Mouse (Mus musculus): ENCODE measurements around the gene Rcvrn.

Rcvrn gene

GRCm38 (mm10) chr11:67694703-67695376, at the start of gene Rcvrn:
Gene Rcvrn, plus strand, starts transcription at chr11:67695326.
- DNase-seq (ENCODE audit: low spot score in 2 of 2) = no peak

DNA sequence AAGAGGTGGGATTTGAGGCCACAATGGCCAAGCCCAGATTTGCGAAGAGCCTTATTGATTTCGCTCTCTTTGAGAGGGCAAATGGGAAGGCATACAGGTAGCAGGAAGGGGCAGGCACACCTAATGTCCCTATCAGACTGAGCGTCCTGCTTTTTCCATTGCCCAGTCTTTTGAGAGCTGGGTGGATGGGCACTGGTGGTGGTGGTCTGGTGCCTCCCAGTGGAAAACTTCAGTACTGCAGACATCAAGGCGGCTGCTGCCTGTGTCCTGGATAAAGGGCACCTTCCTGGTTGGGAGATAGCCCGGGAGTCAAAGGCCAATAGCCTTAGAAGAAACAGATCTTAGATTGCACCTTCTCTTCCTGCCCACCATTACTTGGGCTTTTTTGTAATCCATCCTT, 47.4 kb upstream of the Rcvrn start:
- DNase-seq (ENCODE audit: low spot score in 2 of 2) = peak; percentile 40 to 64

- DNase-seq (ENCODE audit: low spot score in 2 of 2) = no peak
Measured at GRCm38 (mm10) chr11:67648651-67649407, 46.3 kb upstream of the Rcvrn start.

GRCm38 (mm10) chr11:67649971-67650707, 45.0 kb upstream of the Rcvrn start:
- DNase-seq (ENCODE audit: low spot score in 2 of 2) = peak in 1 of 2 experiments; percentile 29

DNA sequence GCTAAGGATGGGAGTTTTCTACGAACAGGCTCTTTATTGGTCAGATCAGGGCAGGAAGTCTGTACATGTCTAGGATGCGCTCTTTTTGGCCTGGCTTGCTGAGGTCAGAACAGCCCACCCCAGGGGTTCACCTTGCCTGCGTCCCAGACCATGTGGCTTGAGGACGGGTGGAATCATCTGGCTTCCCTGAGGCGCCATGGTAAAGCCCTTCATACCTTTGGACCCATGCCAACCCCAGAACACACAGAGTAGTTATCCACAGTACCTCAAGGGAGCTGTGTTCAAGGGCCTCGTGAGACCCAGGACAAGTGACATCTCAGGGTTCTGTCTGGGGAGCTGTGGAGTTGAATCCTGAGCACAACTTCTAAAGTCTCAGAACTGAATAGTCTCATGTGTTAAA, 43.4 kb upstream of the Rcvrn start:
- no peak for DNase-seq (ENCODE audit: low spot score in 2 of 2)

DNA sequence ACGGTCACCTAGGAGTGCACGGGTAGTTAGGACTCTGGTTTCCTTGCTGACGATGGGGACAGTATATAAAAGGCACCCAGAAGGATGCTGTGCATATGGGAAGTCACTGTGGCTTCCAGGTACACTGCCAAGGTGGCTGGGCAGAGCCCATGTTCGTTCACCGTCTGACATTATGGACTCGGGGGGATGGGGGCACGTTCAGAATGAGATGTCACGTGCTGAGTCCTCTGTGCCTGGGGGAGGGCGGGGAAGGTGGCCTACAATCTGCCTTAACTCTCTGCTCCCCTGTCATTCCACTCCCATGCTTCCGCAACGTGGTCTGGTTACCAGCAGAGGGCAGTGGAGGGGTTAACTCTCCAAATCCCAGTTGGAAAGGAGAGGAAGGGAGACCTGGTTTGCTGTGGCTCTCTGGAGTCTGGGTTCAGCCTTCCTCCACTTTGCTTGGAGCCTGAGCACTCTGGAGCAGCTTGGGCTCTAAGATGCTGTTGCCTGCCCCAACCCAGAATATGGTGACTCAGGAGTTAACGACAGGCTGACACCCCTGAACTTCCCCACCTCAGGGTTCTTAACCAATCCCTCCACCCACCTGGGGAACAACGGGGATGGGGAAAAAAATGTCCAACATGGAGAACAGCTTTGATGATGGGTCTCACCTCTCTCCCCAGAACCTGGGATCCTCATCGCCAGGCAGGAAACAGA, 42.8 kb upstream of the Rcvrn start:
- no peak for DNase-seq (ENCODE audit: low spot score in 2 of 2)

DNA sequence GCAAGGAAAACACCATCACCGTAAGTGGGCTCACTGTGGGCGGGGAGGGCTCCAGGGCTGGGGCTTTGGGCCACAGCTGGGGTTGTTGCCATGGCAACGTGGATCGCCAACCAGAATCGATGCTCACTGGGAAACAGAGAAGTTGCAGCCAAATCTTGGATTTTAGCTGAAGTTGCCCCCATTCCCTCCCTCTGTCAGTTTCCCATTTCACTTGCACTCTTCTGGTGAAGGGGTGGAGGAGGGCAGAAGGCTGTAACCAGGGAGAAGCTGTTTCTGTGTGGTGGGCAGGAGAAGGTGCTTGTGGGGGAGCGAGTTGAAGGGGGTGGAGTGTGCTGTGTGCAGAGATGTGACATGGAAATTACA, 42.3 kb upstream of the Rcvrn start:
- no peak for DNase-seq (ENCODE audit: low spot score in 2 of 2)

GRCm38 (mm10) chr11:67653521-67654090, 41.5 kb upstream of the Rcvrn start:
- no peak for DNase-seq (ENCODE audit: low spot score in 2 of 2)

DNA sequence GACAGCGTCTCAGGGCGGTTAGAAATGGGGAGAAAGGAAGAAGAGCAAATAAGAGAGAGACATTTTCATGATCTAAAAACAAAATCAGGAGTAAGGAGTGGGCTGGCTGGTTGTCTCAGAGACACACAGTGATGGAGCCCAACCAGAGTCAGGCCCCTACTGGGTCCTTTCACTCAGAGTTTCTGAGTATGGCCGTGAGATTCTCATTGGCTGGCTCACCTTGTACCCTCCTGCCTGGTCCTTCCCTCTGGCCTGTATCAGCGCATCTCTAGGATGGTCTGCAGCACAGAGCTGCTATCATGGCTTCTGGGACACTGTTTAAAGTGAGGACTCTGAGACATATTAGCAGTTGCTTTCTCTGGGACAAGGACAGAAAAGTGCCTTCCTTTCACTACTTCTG, 40.6 kb upstream of the Rcvrn start:
- no peak for DNase-seq (ENCODE audit: low spot score in 2 of 2)

GRCm38 (mm10) chr11:67655236-67655959, 39.7 kb upstream of the Rcvrn start:
- no peak for DNase-seq (ENCODE audit: low spot score in 2 of 2)

DNA sequence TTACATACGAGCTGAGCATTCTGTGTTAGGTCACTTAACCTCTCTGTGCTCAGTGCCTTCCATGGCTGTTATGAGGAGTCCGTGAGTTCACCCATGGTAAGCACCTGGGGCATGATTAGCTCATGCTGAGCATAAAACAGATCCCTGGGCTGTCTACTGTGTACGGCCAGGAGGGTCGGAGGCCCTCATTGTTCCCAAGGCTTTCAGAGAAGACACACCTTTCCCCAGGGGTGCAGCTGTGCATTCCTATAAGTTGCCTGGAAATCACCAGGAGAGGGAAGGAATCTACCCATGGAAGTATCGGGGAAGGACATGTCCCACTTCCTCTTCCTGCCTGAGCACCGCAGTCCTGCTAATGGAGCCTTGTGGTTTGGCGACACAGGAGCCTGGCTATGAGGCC, 38.8 kb upstream of the Rcvrn start:
- no peak for DNase-seq (ENCODE audit: low spot score in 2 of 2)

GRCm38 (mm10) chr11:67656811-67657210, 38.3 kb upstream of the Rcvrn start:
- no peak for DNase-seq (ENCODE audit: low spot score in 2 of 2)

DNA sequence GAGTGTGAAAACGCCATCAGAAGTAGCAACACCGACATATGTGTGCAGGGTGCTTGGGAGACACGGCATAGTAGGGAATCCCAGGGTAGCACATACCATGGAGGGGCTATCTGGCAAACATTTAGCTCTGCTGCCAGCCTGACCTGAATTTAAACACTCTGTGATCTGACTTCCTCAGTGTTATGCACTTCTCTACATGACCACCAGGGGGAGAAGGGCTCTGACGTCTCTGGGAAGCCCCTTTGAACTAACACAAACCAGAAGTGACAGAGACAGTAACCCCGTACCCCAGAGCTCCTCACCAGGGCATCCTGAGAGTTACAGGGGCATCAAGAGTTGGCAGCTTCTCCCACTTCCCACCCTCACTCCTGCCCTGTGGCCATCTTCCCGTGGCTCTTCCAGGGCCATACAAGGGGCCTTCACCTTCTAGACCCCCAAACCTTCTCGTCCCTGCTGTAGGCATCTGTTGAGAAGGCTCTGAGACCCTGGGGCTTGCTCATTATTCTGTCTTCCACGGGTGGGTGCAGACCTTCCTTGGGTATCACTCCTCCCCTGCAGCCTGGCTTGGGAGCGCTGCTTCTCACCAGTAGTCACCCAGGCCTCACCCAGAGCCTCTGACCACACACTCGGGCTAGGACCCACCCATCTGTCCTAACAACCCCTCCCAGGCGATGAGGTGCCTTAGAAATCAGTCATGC, 37.3 kb upstream of the Rcvrn start:
- peak in 1 of 2 experiments; percentile 51 for DNase-seq (ENCODE audit: low spot score in 2 of 2)

GRCm38 (mm10) chr11:67661465-67661864, 33.7 kb upstream of the Rcvrn start:
- no peak for DNase-seq (ENCODE audit: low spot score in 2 of 2)

- DNase-seq (ENCODE audit: low spot score in 2 of 2) = no peak
Measured at GRCm38 (mm10) chr11:67663437-67663836, 31.7 kb upstream of the Rcvrn start.

- no peak for DNase-seq (ENCODE audit: low spot score in 2 of 2)
Measured at GRCm38 (mm10) chr11:67664261-67664660, 30.9 kb upstream of the Rcvrn start.

DNA sequence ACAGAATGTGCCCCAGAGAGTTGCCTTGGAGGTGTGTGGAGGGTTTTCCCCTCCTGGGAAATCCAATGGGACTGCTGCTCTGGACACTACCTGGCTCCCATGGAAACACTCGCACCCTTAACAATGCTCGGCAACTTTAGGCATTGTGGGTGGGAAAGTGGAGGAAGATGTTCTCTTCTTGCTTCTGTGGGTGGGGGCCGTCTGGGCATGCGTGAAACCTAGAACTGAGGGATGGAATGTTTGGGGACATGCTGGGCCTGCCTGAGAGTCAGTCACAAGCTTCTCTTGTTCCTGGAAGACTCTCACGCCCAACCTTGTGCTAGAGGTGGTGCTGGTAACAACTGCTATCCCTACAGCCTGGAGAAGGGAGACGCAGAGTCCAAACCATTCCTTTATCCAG, 30.2 kb upstream of the Rcvrn start:
- DNase-seq (ENCODE audit: low spot score in 2 of 2) = no peak

DNA sequence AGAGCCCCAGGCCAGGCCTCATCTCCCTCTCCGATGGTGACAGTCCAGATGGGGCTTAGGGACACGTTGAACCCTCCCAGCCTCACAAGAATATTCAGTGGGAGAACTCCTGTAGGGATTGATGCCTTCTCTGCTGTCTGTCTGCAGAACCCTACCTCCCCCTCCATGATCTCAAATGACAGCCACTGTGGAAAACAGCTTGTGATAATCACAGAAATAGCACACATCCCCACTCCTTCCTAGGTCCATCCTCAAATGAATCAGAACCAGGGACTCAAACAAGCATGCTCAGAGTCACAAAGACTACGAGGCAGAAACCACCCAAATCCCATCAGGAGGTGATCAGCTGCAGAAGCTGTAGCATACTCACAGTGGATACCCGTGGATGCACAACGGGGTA, 29.0 kb upstream of the Rcvrn start:
- DNase-seq (ENCODE audit: low spot score in 2 of 2) = no peak

DNA sequence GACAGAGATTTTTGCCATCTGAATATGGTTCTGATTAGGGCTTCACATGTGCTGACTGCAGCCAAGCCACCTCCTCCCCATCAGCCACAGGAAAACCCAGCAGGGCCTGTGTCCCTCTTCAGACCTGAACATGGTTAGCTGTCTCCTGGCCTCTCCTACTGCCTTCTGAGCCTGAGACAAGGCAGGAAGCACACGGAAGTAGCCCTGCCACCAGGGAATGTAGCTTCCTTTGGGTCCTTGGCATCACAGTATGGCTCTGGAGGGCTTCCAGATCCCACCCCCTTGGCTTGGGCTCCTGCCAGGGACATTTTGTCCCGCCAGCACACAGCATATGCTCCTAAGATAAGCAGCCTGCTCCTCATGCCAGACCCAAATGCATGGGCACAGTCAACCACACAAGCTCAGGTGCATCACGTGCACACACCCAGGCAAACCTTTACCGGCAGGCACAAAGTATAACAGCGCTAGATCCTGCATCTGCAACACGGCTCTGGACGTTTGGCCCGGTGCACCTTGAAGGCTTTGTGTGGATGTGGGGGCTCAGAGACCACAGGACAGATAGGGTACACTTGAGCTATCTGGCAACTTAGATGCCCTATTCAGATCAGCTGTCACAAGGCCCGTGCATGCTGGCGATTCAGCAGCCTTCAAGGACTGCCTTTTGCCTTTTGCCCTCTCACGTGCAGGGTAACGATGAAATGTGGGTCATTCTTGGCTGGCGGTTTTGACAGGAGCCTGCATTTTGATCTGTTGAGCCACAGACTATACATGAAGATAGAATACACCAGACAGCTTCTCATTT, 27.4 kb upstream of the Rcvrn start:
- DNase-seq (ENCODE audit: low spot score in 2 of 2) = no peak
